Mouse (Mus musculus) heart, embryonic 12.5 days (tissue): ENCODE results near the gene Padi2. TPM values are rescaled to one million over a fixed set of nuclear protein-coding genes. Genes with fewer than 3 reads are reported as not detected.

Experiments
- ATAC-seq: fragments of 200-750 bp; cut with Nextera tagmentation; 2 replicates; pipeline ENCODE4 v1.8.0; 2017; ENCODE audit warnings: moderate TSS enrichment, moderate library complexity; ENCODE audit not compliant: insufficient number of reproducible peaks, low FRiP score
- H3K27ac ChIP-seq: fragments of 300-500 bp; sonication (generic); 2 replicates; pipeline ENCODE4 v1.5.1; 2016; ENCODE audit warnings: mild to moderate bottlenecking, moderate library complexity; ENCODE audit not compliant: poor library complexity, severe bottlenecking
- H3K27me3 ChIP-seq: fragments of 300-500 bp; sonication (generic); replicated peaks from 2 replicates; pipeline ENCODE4 v1.6.1; 2016; ENCODE audit warnings: mild to moderate bottlenecking, moderate library complexity
- H3K36me3 ChIP-seq: fragments of 300-500 bp; sonication (generic); 2 replicates; pipeline ENCODE4 v1.6.1; 2016; ENCODE audit warnings: mild to moderate bottlenecking, moderate library complexity
- H3K4me1 ChIP-seq: fragments of 300-500 bp; sonication (generic); replicated peaks from 2 replicates; pipeline ENCODE4 v1.6.1; 2016; ENCODE audit warnings: mild to moderate bottlenecking
- H3K4me2 ChIP-seq: fragments of 300-500 bp; sonication (generic); 2 replicates; pipeline ENCODE4 v1.6.1; 2016; ENCODE audit warnings: mild to moderate bottlenecking, moderate library complexity
- H3K4me3 ChIP-seq: fragments of 300-500 bp; sonication (generic); 2 replicates; pipeline ENCODE4 v1.5.1; 2016; ENCODE audit warnings: mild to moderate bottlenecking
- H3K9ac ChIP-seq: fragments of 300-500 bp; sonication (generic); 2 replicates; pipeline ENCODE4 v1.6.1; 2016; ENCODE audit warnings: mild to moderate bottlenecking, moderate library complexity
- H3K9me3 ChIP-seq: fragments of 300-500 bp; sonication (generic); replicated peaks from 2 replicates; pipeline ENCODE4 v1.6.1; 2016; ENCODE audit warnings: mild to moderate bottlenecking, moderate library complexity
- WGBS: fragments of 180-500 bp; shearing (Covaris S2); methylation state at CpG from one replicate; pipeline ENCODE4 v1.1.7; 2016; 5-methylcytosine and 5-hydroxymethylcytosine counted together
- polyA plus RNA-seq: library from polyadenylated mRNA; unstranded; fragments of >200 nt; fragmentation: Nextera tagmentation; extraction: Ambion mirVana; gene quantifications from 2 replicates; pipeline ENCODE4 v1.2.1, GENCODE M21; 2016

Gene Padi2
- polyA plus RNA-seq, 1 experiment from 2014 or later: 3.3 TPM

- H3K4me3 ChIP-seq: no peak overlapping the region
- 77% methylated on average over 10 of the region's 10 CpGs for WGBS
- peaks cover 37% of the 10 kb centered on the region for H3K4me1 ChIP-seq
- H3K9ac ChIP-seq: no peak overlapping the region; the same call in 1 of the 2 replicates
- no peak for ATAC-seq
- H3K36me3 ChIP-seq: no peaks in the 10 kb centered on the region
- no peaks in the 10 kb centered on the region for H3K9me3 ChIP-seq
- H3K4me2 ChIP-seq: peak overlapping the region; percentile 91
- no peaks in the 10 kb centered on the region for H3K27me3 ChIP-seq
- H3K27ac ChIP-seq: peak overlapping the region; percentile 34; the same call in 1 of the 2 replicates
Observed at GRCm38 (mm10) chr4:140959715-140960479, 53.8 kb downstream of the Padi2 start.

GRCm38 (mm10) chr4:140960781-140961466, 54.8 kb downstream of the Padi2 start, which contains the start of gene Sdhb:
Sdhb (plus strand) TSS chr4:140961203.
- Histone ChIP-seq H3K4me2 (peak within 1 kb of the TSS; percentile 91), H3K4me1 (peaks cover 37% of the 10 kb centered on the region)
- WGBS: 3% methylated on average over 37 of the region's 37 CpGs

GRCm38 (mm10) chr4:140961467-140962206, 55.5 kb downstream of the Padi2 start:
- Histone ChIP-seq H3K27me3 (no peaks in the 10 kb centered on the region), H3K9ac (peak overlapping the region; percentile 92), H3K4me2 (peak overlapping the region; percentile 91), H3K4me3 (peak overlapping the region; percentile 82), H3K9me3 (no peaks in the 10 kb centered on the region), H3K36me3 (peaks cover 8% of the 10 kb centered on the region), H3K4me1 (peaks cover 37% of the 10 kb centered on the region), H3K27ac (peak overlapping the region; percentile 85)
- peak; percentile 34; the same call in 1 of the 2 replicates for ATAC-seq
- WGBS: under 1% methylated on average over 38 of the region's 38 CpGs

More at GRCm38 (mm10) chr4:140960781-140961466, 54.8 kb downstream of the Padi2 start, which contains the start of gene Sdhb:
- H3K9me3 ChIP-seq: no peaks in the 10 kb centered on the region
- peak within 1 kb of the TSS; percentile 82 for H3K4me3 ChIP-seq
- H3K36me3 ChIP-seq: 0 out of 2 replicates have a peak, but pooled peaks cover under 1% of the 10 kb centered on the region
- no peaks in the 10 kb centered on the region for H3K27me3 ChIP-seq
- H3K27ac ChIP-seq: peak within 1 kb of the TSS; percentile 85
- peak; percentile 95 for ATAC-seq
- peak within 1 kb of the TSS; percentile 92 for H3K9ac ChIP-seq

GRCm38 (mm10) chr4:140962207-140962909, 56.2 kb downstream of the Padi2 start:
- ATAC-seq: no peak
- Histone ChIP-seq H3K9me3 (no peaks in the 10 kb centered on the region), H3K9ac (peak overlapping the region; percentile 92), H3K4me2 (peak overlapping the region; percentile 91), H3K4me1 (peaks cover 37% of the 10 kb centered on the region), H3K27me3 (no peaks in the 10 kb centered on the region), H3K36me3 (peaks cover 14% of the 10 kb centered on the region), H3K27ac (peak overlapping the region; percentile 85; the same call in 1 of the 2 replicates), H3K4me3 (peak overlapping the region; percentile 82)
- 61% methylated on average over 8 of the region's 8 CpGs for WGBS

- WGBS: 28% methylated on average over 5 of the region's 5 CpGs
- Histone ChIP-seq H3K9ac (no peak overlapping the region), H3K27me3 (no peaks in the 10 kb centered on the region), H3K4me2 (peak overlapping the region; percentile 91), H3K4me1 (peaks cover 36% of the 10 kb centered on the region), H3K27ac (no peak overlapping the region), H3K4me3 (no peak overlapping the region), H3K36me3 (peaks cover 20% of the 10 kb centered on the region), H3K9me3 (no peaks in the 10 kb centered on the region)
- no peak for ATAC-seq
Observed at GRCm38 (mm10) chr4:140962950-140963349, 56.8 kb downstream of the Padi2 start.

GRCm38 (mm10) chr4:140963941-140964597, 57.9 kb downstream of the Padi2 start:
- no peak for ATAC-seq
- no peak overlapping the region for H3K9ac ChIP-seq

GRCm38 (mm10) chr4:140964620-140965019, 58.5 kb downstream of the Padi2 start:
- Histone ChIP-seq H3K36me3 (peaks cover 36% of the 10 kb centered on the region), H3K27me3 (no peaks in the 10 kb centered on the region), H3K4me1 (peaks cover 30% of the 10 kb centered on the region), H3K4me3 (no peak overlapping the region), H3K27ac (no peak overlapping the region), H3K9me3 (no peaks in the 10 kb centered on the region), H3K4me2 (no peak overlapping the region), H3K9ac (no peak overlapping the region)
- no peak for ATAC-seq
- 31% methylated on average over 7 of the region's 7 CpGs for WGBS

More at GRCm38 (mm10) chr4:140963941-140964597, 57.9 kb downstream of the Padi2 start:
- Histone ChIP-seq H3K9me3 (no peaks in the 10 kb centered on the region), H3K4me3 (no peak overlapping the region), H3K4me2 (no peak overlapping the region), H3K27ac (no peak overlapping the region), H3K4me1 (peaks cover 30% of the 10 kb centered on the region), H3K27me3 (no peaks in the 10 kb centered on the region), H3K36me3 (peaks cover 30% of the 10 kb centered on the region)
- 82% methylated on average over 9 of the region's 9 CpGs for WGBS

GRCm38 (mm10) chr4:140967386-140968159, 61.4 kb downstream of the Padi2 start:
- Histone ChIP-seq H3K9me3 (no peaks in the 10 kb centered on the region), H3K27me3 (no peaks in the 10 kb centered on the region), H3K9ac (no peak overlapping the region), H3K4me3 (no peak overlapping the region), H3K27ac (no peak overlapping the region), H3K36me3 (peaks cover 65% of the 10 kb centered on the region), H3K4me2 (no peak overlapping the region), H3K4me1 (peaks cover 13% of the 10 kb centered on the region)
- whole genome bisulfite sequencing: 82% methylated on average over 11 of the region's 11 CpGs
- ATAC-seq: no peak

- WGBS: 86% methylated on average over 13 of the region's 13 CpGs
- ATAC-seq: no peak
- H3K9me3 ChIP-seq: no peaks in the 10 kb centered on the region
- H3K4me1 ChIP-seq: no peaks in the 10 kb centered on the region
- H3K27ac ChIP-seq: no peak overlapping the region
- H3K4me2 ChIP-seq: no peak overlapping the region
- H3K27me3 ChIP-seq: no peaks in the 10 kb centered on the region
- H3K4me3 ChIP-seq: no peak overlapping the region
- H3K36me3 ChIP-seq: peaks cover 97% of the 10 kb centered on the region
- no peak overlapping the region for H3K9ac ChIP-seq
Observed at GRCm38 (mm10) chr4:140971691-140972090, 65.5 kb downstream of the Padi2 start.
